In the genomic region with DNA sequence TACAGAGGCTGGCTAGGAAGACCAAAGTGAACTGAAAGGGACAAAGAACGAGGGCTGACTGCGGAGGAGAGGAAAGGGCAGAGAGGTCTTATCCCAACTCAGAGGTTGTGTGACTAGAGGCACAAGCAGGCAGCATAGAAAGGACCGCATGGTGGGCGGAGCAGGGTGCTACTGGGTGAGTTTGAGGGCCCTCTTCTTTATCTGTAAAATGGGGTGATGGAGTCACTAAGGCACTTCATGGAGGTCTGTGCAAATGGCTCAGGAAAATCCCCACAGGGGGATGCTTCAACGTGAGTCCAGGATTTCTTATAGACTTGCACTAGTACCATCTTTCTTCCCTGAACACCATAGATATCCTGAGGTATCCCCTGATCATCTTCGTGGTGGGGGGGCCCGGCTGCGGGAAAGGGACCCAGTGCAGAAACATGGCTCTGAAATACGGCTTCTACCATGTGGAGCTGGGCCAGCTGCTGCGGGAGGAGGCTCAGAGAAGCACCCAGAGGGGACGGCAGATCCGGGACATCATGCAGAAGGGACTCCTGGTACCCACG, we compare ENCODE assay signal across 8 mouse cellular contexts. TPM values are rescaled to one million over a fixed set of nuclear protein-coding genes. Genes with fewer than 3 reads are reported as not detected.
DNase-seq lines count a peak whose midpoint lies in the region; ATAC-seq and TF ChIP-seq lines count a peak whose summit lies in the region.

No protein-coding gene starts in this region.

- H3K4me3 ChIP-seq in kidney, adult 2 months (ENCODE audit: insufficient read depth, low read depth, low read length) = peak overlapping the region; percentile 69; the same call in 1 of the 2 replicates
- H3K4me3 ChIP-seq in brown adipose tissue, adult 24 weeks (ENCODE audit: insufficient read depth, low read depth, low read length) = peak overlapping the region; percentile 68
- no peak overlapping the region for H3K4me3 ChIP-seq in hindbrain, embryonic 11.5 days (ENCODE audit: low read depth, low read length)
- H3K4me3 ChIP-seq in midbrain, embryonic 11.5 days (ENCODE audit: low read depth, low read length) = peak overlapping the region; percentile 50

- H3K27ac ChIP-seq in kidney, adult 2 months (ENCODE audit: insufficient read depth, low read depth, low read length) = no peak overlapping the region; the same call in 1 of the 2 replicates
- no peak overlapping the region for H3K27ac ChIP-seq in brown adipose tissue, adult 24 weeks (replicated peaks; ENCODE audit: low read depth, low read length)
- H3K27ac ChIP-seq in hindbrain, embryonic 11.5 days (ENCODE audit: low read depth, low read length) = no peak overlapping the region
- H3K27ac ChIP-seq in midbrain, embryonic 11.5 days (ENCODE audit: low read depth, low read length) = peak overlapping the region; percentile 82; the same call in 1 of the 2 replicates

- DNase-seq in kidney, adult 2 months = no peak
- no peak for DNase-seq in kidney, adult 8-10 months
- DNase-seq in hindbrain, embryonic 11.5 days (ENCODE audit: low spot score) = no peak
- no peak for DNase-seq in midbrain, embryonic 11.5 days (ENCODE audit: low spot score, missing footprints)
- DNase-seq in T-cell, adult 2 months (ENCODE audit: low spot score) = no peak
- DNase-seq in layer of hippocampus, adult 9-11 months = no peak
- DNase-seq in retina, postnatal 1 day = no peak

- peaks cover 8% of the 10 kb centered on the region; the same call in 1 of the 2 replicates for H3K4me1 ChIP-seq in kidney, adult 2 months (ENCODE audit: control insufficient read depth, insufficient read depth, low read length)
- no peaks in the 10 kb centered on the region for H3K4me1 ChIP-seq in brown adipose tissue, adult 24 weeks (ENCODE audit: control insufficient read depth, insufficient read depth, insufficient read length, low read length)
- no peaks in the 10 kb centered on the region for H3K4me1 ChIP-seq in hindbrain, embryonic 11.5 days (replicated peaks; ENCODE audit: control insufficient read depth, insufficient read depth, low read length)
- H3K4me1 ChIP-seq in midbrain, embryonic 11.5 days (ENCODE audit: control insufficient read depth, insufficient read depth, low read length) = peaks cover 15% of the 10 kb centered on the region

- TF ChIP-seq CTCF in kidney, adult 2 months (conservative IDR thresholded peaks at IDR 0.05; ENCODE audit: insufficient read depth, insufficient read length, low read depth, low read length) = no peak

- no peaks in the 10 kb centered on the region for H3K9me3 ChIP-seq in hindbrain, embryonic 11.5 days (ENCODE audit: control insufficient read depth, low read length)
- no peaks in the 10 kb centered on the region for H3K9me3 ChIP-seq in midbrain, embryonic 11.5 days (ENCODE audit: control insufficient read depth, low read length)

- WGBS in kidney, adult 2 months = 58% methylated on average over 13 of the region's 13 CpGs
- 69% methylated on average over 13 of the region's 13 CpGs for WGBS in hindbrain, embryonic 11.5 days
- 70% methylated on average over 13 of the region's 13 CpGs for WGBS in midbrain, embryonic 11.5 days

- peak overlapping the region; percentile 89 for H3K4me2 ChIP-seq in hindbrain, embryonic 11.5 days (replicated peaks; ENCODE audit: low read depth, low read length)
- H3K4me2 ChIP-seq in midbrain, embryonic 11.5 days = peak overlapping the region; percentile 92

- no peak overlapping the region; the same call in 1 of the 2 replicates for H3K9ac ChIP-seq in hindbrain, embryonic 11.5 days (ENCODE audit: low read depth, low read length)
- H3K9ac ChIP-seq in midbrain, embryonic 11.5 days (ENCODE audit: low read length) = peak overlapping the region; percentile 84

- no peak for TF ChIP-seq POLR2A in kidney, adult 2 months (IDR thresholded peaks at IDR 0.05; ENCODE audit: low read depth, low read length)

- no peaks in the 10 kb centered on the region for H3K36me3 ChIP-seq in kidney, adult 2 months (ENCODE audit: control insufficient read depth, insufficient read depth, low read length)
- no peaks in the 10 kb centered on the region for H3K36me3 ChIP-seq in hindbrain, embryonic 11.5 days (ENCODE audit: control insufficient read depth, insufficient read depth, low read length)
- peaks cover 3% of the 10 kb centered on the region for H3K36me3 ChIP-seq in midbrain, embryonic 11.5 days (ENCODE audit: control insufficient read depth, insufficient read depth, low read length)

- ATAC-seq in hindbrain, embryonic 11.5 days (ENCODE audit: low FRiP score) = no peak; the same call in 1 of the 2 replicates
- ATAC-seq in midbrain, embryonic 11.5 days (ENCODE audit: low FRiP score) = 0 out of 2 replicates have a peak, but pooled peaks have one; percentile 1

- no peaks in the 10 kb centered on the region for H3K27me3 ChIP-seq in kidney, adult 2 months (replicated peaks; ENCODE audit: control insufficient read depth, insufficient read depth, low read length)
- no peaks in the 10 kb centered on the region for H3K27me3 ChIP-seq in hindbrain, embryonic 11.5 days (ENCODE audit: control insufficient read depth, insufficient read depth, low read length)
- H3K27me3 ChIP-seq in midbrain, embryonic 11.5 days (ENCODE audit: control insufficient read depth, insufficient read depth, low read length) = no peaks in the 10 kb centered on the region

RNA-seq across cellular contexts. Expression of gene Gm17949, which starts 1.1 kb away (rescaled TPM):
- 0.11 and 0.15 TPM in 2 replicates for polyA plus RNA-seq in kidney, adult 2 months (2012; rRNA removed)
- polyA plus RNA-seq in brown adipose tissue, adult 24 weeks (2012; ENCODE audit: insufficient read depth, insufficient read length, missing spikeins) = not detected in 2 replicates
- polyA plus RNA-seq in hindbrain, embryonic 11.5 days (2014; fragmentation: Nextera tagmentation; extraction: Ambion mirVana) = 0.33 TPM in 1 of 2 replicates, not detected in the other
- 0.19 and 0.32 TPM in 2 replicates for polyA plus RNA-seq in midbrain, embryonic 11.5 days (2014; fragmentation: Nextera tagmentation; extraction: Ambion mirVana)

RNA-seq across cellular contexts. Expression of gene Gtf2f1, which starts 1.2 kb away (rescaled TPM):
- 22.0 and 25.1 TPM in 2 replicates for polyA plus RNA-seq in kidney, adult 2 months (2012; rRNA removed)
- polyA plus RNA-seq in brown adipose tissue, adult 24 weeks (2012; ENCODE audit: insufficient read depth, insufficient read length, missing spikeins) = 29.1 and 29.3 TPM in 2 replicates
- polyA plus RNA-seq in hindbrain, embryonic 11.5 days (2014; fragmentation: Nextera tagmentation; extraction: Ambion mirVana) = 65.6 and 76.7 TPM in 2 replicates
- polyA plus RNA-seq in midbrain, embryonic 11.5 days (2014; fragmentation: Nextera tagmentation; extraction: Ambion mirVana) = 70.5 and 76.0 TPM in 2 replicates

RNA-seq across cellular contexts. Expression of gene Pspn, which starts 12.5 kb away (rescaled TPM):
- polyA plus RNA-seq in kidney, adult 2 months (2012; rRNA removed) = not detected in 2 replicates
- polyA plus RNA-seq in brown adipose tissue, adult 24 weeks (2012; ENCODE audit: insufficient read depth, insufficient read length, missing spikeins) = not detected in 2 replicates
- polyA plus RNA-seq in hindbrain, embryonic 11.5 days (2014; fragmentation: Nextera tagmentation; extraction: Ambion mirVana) = 0.36 TPM in 1 of 2 replicates, not detected in the other
- polyA plus RNA-seq in midbrain, embryonic 11.5 days (2014; fragmentation: Nextera tagmentation; extraction: Ambion mirVana) = 0.97 TPM in 1 of 2 replicates, not detected in the other

RNA-seq across cellular contexts. Expression of gene Alkbh7, which starts 15.2 kb away (rescaled TPM):
- polyA plus RNA-seq in kidney, adult 2 months (2012; rRNA removed) = 54.4 and 59.2 TPM in 2 replicates
- 57.4 and 68.7 TPM in 2 replicates for polyA plus RNA-seq in brown adipose tissue, adult 24 weeks (2012; ENCODE audit: insufficient read depth, insufficient read length, missing spikeins)
- 32.4 and 33.0 TPM in 2 replicates for polyA plus RNA-seq in hindbrain, embryonic 11.5 days (2014; fragmentation: Nextera tagmentation; extraction: Ambion mirVana)
- 34.1 and 36.4 TPM in 2 replicates for polyA plus RNA-seq in midbrain, embryonic 11.5 days (2014; fragmentation: Nextera tagmentation; extraction: Ambion mirVana)

RNA-seq across cellular contexts. Expression of gene Khsrp, which starts 19.0 kb away (rescaled TPM):
- 49.7 and 51.1 TPM in 2 replicates for polyA plus RNA-seq in kidney, adult 2 months (2012; rRNA removed)
- 18.7 and 21.7 TPM in 2 replicates for polyA plus RNA-seq in brown adipose tissue, adult 24 weeks (2012; ENCODE audit: insufficient read depth, insufficient read length, missing spikeins)
- 40.3 and 42.7 TPM in 2 replicates for polyA plus RNA-seq in hindbrain, embryonic 11.5 days (2014; fragmentation: Nextera tagmentation; extraction: Ambion mirVana)
- 42.3 and 44.9 TPM in 2 replicates for polyA plus RNA-seq in midbrain, embryonic 11.5 days (2014; fragmentation: Nextera tagmentation; extraction: Ambion mirVana)
